Mouse (Mus musculus) heart, embryonic 10.5 days (tissue): ENCODE measurements around the gene Ppp1r2. TPM values are rescaled to one million over a fixed set of nuclear protein-coding genes. Genes with fewer than 3 reads are reported as not detected.

Source experiments
- DNase-seq: peaks from one replicate; pipeline ENCODE4 v3.0.0-alpha.2; 2017; ENCODE audit warnings: low spot score
- H3K27ac ChIP-seq: fragments of 300-500 bp; sonication (generic); 2 replicates; pipeline ENCODE4 v1.5.1; 2016; ENCODE audit warnings: mild to moderate bottlenecking
- H3K27me3 ChIP-seq: fragments of 300-500 bp; sonication (generic); 2 replicates; pipeline ENCODE4 v1.6.1; 2016; ENCODE audit warnings: mild to moderate bottlenecking; ENCODE audit not compliant: poor library complexity, insufficient read depth, severe bottlenecking
- H3K36me3 ChIP-seq: fragments of 300-500 bp; sonication (generic); 2 replicates; pipeline ENCODE4 v1.6.1; 2016; ENCODE audit warnings: mild to moderate bottlenecking, moderate library complexity
- H3K4me1 ChIP-seq: fragments of 300-500 bp; sonication (generic); 2 replicates; pipeline ENCODE4 v1.6.1; 2016; ENCODE audit warnings: mild to moderate bottlenecking
- H3K4me3 ChIP-seq: fragments of 300-500 bp; sonication (generic); 2 replicates; pipeline ENCODE4 v1.5.1; 2016; ENCODE audit warnings: mild to moderate bottlenecking, moderate library complexity
- H3K9me3 ChIP-seq: fragments of 300-500 bp; sonication (generic); 2 replicates; pipeline ENCODE4 v1.6.1; 2016; ENCODE audit warnings: mild to moderate bottlenecking, moderate library complexity
- WGBS: fragments of 180-500 bp; shearing (Covaris S2); methylation state at CpG from one replicate; pipeline ENCODE4 v1.1.7; 2016; 5-methylcytosine and 5-hydroxymethylcytosine counted together
- polyA plus RNA-seq: library from polyadenylated mRNA; unstranded; fragments of >200 nt; fragmentation: Nextera tagmentation; extraction: Ambion mirVana; gene quantifications from 2 replicates; pipeline ENCODE4 v1.2.1, GENCODE M21; 2016

The Ppp1r2 gene
- polyA plus RNA-seq, 1 experiment from 2014 or later: 85.0 TPM

DNA sequence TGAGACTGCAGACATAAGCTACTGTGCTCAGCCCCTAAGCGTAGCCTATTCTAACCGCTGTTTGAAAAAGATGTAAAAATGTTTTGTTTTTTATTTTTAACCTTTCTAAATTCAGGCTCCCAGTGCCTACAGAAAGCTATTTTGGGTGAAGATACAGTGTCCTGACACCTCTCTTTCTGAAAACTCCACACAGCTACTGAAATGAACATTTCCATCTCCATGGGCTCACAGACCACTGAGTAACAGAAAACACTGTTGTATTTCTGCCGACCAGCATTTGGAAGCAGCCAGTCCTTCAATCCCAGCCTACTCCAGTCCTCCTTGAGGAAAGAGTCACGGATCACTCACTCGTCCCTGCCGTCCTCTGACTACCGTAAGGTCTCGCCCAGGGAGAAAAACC, 34.5 kb downstream of the Ppp1r2 start:
- Histone ChIP-seq H3K27ac (no peak overlapping the region), H3K27me3 (no peaks in the 10 kb centered on the region), H3K9me3 (no peaks in the 10 kb centered on the region), H3K4me3 (no peak overlapping the region), H3K4me1 (peaks cover 10% of the 10 kb centered on the region), H3K36me3 (no peaks in the 10 kb centered on the region)
- WGBS: 87% methylated on average over 8 of the region's 8 CpGs
- no peak for DNase-seq

DNA sequence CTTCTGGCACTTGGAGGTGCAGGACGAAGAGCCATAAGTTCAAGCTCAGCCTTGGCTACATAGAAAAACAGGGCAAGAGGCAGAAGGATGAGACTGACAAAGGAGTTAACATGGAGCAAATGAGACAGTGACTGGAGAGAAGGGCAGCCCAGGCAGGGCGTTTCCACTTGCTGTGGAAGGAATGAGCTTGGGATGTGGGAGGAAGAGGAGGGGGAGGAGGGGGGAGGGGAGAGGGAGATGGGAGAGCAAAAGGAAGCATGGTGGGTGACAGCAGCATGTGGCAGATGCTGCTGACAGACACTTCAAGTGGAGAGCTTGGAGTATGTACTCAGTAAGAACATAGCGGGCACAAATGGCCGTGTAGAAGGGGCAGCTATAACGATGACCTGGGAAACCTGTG, 36.8 kb downstream of the Ppp1r2 start:
- WGBS: 55% methylated on average over 5 of the region's 5 CpGs
- DNase-seq: no peak
- Histone ChIP-seq H3K27ac (no peak overlapping the region), H3K9me3 (no peaks in the 10 kb centered on the region), H3K4me1 (peaks cover 29% of the 10 kb centered on the region), H3K4me3 (no peak overlapping the region), H3K27me3 (peaks cover 10% of the 10 kb centered on the region; the same call in 1 of the 2 replicates), H3K36me3 (no peaks in the 10 kb centered on the region)

DNA sequence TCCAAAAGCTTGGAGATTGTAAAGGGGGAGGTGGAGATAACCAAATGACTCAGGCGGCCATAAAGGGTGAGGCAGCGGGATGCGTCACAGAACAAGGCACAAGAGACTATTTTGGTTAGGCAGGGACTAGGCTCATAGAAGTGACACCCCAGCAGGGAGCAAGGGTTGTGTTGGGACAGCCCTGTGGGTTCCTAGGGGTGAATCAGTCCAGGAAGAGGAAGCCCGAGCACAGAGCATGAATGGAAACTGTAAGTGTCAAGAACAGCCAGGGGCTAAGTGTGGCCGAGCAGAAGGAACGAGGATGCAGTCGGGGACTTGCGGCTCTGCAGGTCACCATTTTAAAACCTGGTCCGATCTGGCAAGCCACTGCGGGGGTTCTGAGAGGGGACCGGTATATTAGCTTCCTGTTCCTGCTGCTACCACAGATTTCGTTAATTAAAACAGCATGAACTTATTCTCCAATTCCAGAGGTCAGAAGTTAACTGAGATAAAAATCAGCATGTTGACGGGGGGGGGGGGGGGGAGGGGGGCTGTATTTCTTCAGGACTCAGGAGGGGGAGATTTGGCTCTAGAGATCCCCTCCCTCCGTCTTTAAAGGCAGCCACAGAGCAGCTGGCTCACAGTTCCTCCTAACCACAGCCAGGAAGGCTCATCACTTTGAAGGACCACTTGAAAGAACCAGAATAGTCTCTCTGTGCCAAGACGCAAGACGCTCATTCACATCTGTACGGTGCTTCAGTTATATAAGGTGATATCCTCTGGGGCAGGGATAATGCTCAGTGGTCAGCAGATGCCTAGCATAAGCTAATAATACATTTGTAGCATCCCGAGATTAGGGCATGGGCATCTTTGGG, 39.4 kb downstream of the Ppp1r2 start:
- Histone ChIP-seq H3K4me3 (peak overlapping the region; percentile 42), H3K27ac (peak overlapping the region; percentile 9; the same call in 1 of the 2 replicates)
- WGBS: 16% methylated on average over 18 of the region's 18 CpGs

DNA sequence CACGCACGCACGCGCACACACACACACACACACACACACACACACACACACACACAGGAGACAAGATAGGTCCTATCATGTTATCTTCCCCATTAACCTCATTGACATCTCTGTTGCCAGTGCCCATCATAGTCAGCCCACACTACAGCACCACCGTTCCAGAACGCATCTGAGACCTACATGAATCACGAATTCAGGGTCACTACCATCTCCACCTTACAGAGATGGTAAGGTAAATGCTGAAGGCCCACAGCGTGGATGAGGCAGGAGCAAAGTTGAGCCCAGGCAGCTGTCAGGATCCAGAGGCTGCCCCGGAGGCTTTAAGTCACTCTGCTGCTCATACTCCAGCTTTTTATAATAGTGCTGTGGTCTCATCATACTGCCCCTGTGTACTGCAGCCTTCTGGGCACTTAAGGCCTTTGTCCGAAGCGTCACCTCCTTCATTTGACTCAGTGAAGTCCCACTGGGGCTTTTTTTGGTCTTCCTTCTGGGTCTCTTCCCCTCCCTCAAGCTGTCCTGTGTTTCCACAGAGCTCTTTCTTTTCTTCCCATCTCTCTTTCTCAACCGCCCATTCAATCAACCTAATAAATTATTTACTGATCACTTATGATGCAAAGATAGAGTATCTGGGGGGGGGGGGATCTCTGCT, 40.1 kb downstream of the Ppp1r2 start:
- H3K27ac ChIP-seq: no peak overlapping the region

More for the DNA sequence above, 39.4 kb downstream of the Ppp1r2 start:
- H3K36me3 ChIP-seq: no peaks in the 10 kb centered on the region
- peaks cover 14% of the 10 kb centered on the region; the same call in 1 of the 2 replicates for H3K27me3 ChIP-seq
- H3K9me3 ChIP-seq: no peaks in the 10 kb centered on the region
- peaks cover 36% of the 10 kb centered on the region for H3K4me1 ChIP-seq
- DNase-seq: peak; percentile 68

DNA sequence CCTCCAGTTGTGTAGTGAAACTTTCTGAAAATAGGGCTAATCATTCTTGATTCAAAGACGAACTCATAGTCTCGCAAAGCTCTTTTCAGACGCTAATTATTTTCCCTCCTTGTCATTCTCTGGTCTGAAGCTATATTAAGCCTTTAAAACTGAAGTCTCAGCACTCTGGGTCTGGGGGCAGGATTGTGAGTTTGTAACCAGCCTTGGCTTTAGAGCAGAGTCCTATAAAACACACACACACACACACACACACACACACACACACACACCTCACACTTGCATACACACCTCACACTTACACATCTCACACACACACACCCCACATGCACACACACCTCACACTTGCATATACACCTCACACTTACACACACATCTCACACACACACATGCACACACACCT, 40.7 kb downstream of the Ppp1r2 start:
- peak; percentile 57 for DNase-seq
- Histone ChIP-seq H3K27me3 (peaks cover 14% of the 10 kb centered on the region; the same call in 1 of the 2 replicates), H3K36me3 (no peaks in the 10 kb centered on the region; the same call in 1 of the 2 replicates), H3K4me3 (no peak overlapping the region), H3K27ac (no peak overlapping the region), H3K4me1 (peaks cover 36% of the 10 kb centered on the region), H3K9me3 (no peaks in the 10 kb centered on the region)
- WGBS: 62% methylated on average over 3 of the region's 3 CpGs

More for the DNA sequence above, 40.1 kb downstream of the Ppp1r2 start:
- no peaks in the 10 kb centered on the region for H3K9me3 ChIP-seq
- H3K36me3 ChIP-seq: no peaks in the 10 kb centered on the region
- 69% methylated on average over 12 of the region's 12 CpGs for WGBS
- H3K27me3 ChIP-seq: peaks cover 14% of the 10 kb centered on the region; the same call in 1 of the 2 replicates
- H3K4me1 ChIP-seq: peaks cover 36% of the 10 kb centered on the region
- no peak overlapping the region for H3K4me3 ChIP-seq
- peak; percentile 43 for DNase-seq

DNA sequence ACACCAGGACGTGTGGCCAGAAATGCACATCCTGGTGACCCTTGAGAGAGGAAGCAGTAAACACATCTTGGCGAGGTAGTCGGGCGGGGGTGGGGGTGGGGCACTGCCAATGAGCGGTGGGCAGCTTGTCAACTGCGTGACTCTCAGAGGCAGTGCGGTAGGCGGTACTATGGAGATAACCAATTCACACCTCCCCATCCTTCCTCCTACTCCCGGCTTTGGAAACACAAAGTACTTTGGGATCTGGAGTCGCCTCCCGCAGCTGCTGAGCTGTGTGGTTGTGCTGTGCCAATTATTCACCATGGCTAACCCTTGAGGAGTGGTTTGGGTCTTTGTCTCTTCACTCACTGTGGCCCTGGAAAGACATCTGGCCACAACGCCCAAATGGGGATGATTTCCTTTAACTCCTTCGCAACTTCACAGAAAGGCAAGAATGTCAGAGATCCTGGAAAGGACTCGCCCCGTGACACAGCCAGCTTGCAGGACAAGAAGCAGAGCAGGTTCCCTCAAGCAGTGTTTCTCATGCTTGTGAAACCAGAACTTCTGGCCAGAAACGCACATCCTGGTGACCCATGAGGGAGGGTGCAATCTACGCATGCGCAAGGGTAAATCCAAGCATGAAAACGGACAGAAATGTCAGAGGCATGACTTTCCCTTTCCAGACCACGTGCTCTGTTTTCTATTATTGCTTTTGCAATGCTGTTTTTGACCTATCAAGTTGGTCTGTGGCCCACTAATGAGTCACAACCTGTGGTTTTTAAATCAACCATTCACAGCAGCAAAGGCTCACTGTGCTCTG, 41.3 kb downstream of the Ppp1r2 start:
- Histone ChIP-seq H3K4me3 (peak overlapping the region; percentile 45), H3K27me3 (peaks cover 14% of the 10 kb centered on the region; the same call in 1 of the 2 replicates), H3K9me3 (no peaks in the 10 kb centered on the region), H3K36me3 (no peaks in the 10 kb centered on the region; the same call in 1 of the 2 replicates), H3K4me1 (peaks cover 36% of the 10 kb centered on the region), H3K27ac (peak overlapping the region; percentile 11; the same call in 1 of the 2 replicates)
- peak; percentile 76 for DNase-seq
- WGBS: 13% methylated on average over 20 of the region's 20 CpGs

DNA sequence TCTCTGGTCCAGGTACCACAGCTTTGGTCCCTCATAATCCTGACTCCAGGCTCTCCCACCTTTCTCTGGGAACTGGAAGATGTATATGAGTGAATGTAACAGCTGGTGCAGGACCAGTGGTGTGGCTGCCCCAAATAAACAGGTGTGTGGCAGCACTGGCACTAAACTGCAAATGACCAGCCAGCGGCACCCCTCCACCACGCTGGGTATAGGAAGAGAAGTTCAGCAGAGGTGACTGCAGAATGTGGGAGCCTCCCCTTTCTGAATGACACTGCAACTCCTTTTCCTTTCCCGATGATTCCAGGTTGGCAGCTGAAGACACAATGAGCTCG, 41.9 kb downstream of the Ppp1r2 start:
- WGBS: 21% methylated on average over 4 of the region's 4 CpGs
- DNase-seq: no peak
- peak overlapping the region; percentile 45 for H3K4me3 ChIP-seq
- peaks cover 14% of the 10 kb centered on the region; the same call in 1 of the 2 replicates for H3K27me3 ChIP-seq
- H3K4me1 ChIP-seq: peaks cover 33% of the 10 kb centered on the region
- peak overlapping the region; percentile 11; the same call in 1 of the 2 replicates for H3K27ac ChIP-seq
- H3K36me3 ChIP-seq: no peaks in the 10 kb centered on the region; the same call in 1 of the 2 replicates
- no peaks in the 10 kb centered on the region for H3K9me3 ChIP-seq

DNA sequence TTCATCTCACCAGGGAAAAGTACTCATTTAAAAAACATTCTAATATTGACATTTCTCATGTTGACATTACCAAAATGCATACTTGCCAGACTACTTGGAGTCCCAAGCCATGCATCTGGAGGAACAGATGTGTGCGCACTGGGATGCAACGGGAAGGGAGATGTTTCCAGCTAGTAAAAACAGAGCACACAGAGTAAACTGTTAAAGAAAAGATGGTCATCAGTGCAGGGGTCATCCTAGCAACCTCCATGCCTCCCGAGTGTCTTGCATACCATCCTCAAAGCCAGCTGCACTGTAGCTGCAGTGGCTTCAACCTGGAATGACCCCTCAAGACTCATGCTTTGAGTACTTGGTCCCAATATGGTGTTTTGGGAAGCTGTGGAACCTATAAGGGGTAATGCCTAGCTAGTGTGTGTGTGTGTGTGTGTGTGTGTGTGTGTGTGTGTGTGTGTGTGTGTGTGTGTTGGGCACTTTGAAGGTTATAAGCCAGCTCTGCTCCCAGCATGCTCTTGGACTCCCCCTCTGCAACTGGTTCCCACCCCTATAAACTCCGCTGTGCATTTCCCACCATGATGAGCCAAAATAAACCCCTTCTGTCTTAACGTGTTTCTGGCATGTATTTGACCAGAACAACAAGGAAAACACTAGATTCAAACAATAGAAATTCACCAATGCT, 42.4 kb downstream of the Ppp1r2 start:
- H3K9me3 ChIP-seq: no peaks in the 10 kb centered on the region
- 70% methylated on average over 5 of the region's 5 CpGs for WGBS
- no peak overlapping the region for H3K4me3 ChIP-seq
- H3K27me3 ChIP-seq: peaks cover 14% of the 10 kb centered on the region; the same call in 1 of the 2 replicates
- H3K27ac ChIP-seq: no peak overlapping the region
- H3K36me3 ChIP-seq: no peaks in the 10 kb centered on the region; the same call in 1 of the 2 replicates
- DNase-seq: peak; percentile 31
- peaks cover 31% of the 10 kb centered on the region for H3K4me1 ChIP-seq

DNA sequence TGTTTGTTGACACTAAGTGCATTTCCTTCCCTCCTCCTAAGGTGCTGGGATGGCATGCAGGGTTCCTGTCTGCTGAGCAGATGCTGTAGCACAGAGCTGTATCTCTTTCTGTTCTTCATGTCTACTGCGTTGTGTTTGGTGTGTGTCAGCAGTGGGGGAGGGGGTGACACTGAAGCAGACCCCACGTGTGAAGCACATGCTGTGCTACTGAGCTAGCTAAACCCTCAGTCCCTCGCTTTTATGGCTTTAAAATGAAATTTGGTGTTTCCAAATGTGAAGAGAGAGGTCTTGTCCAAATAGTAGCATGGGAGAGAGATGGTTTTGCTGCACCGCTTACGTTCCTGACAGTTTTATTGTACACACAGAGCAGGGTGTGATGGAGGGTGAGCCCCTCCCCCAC, 43.5 kb downstream of the Ppp1r2 start:
- H3K4me1 ChIP-seq: peaks cover 31% of the 10 kb centered on the region
- no peak overlapping the region for H3K27ac ChIP-seq
- peak; percentile 70 for DNase-seq
- 85% methylated on average over 5 of the region's 5 CpGs for WGBS
- no peak overlapping the region for H3K4me3 ChIP-seq
- no peaks in the 10 kb centered on the region for H3K9me3 ChIP-seq
- H3K36me3 ChIP-seq: no peaks in the 10 kb centered on the region; the same call in 1 of the 2 replicates
- peaks cover 14% of the 10 kb centered on the region; the same call in 1 of the 2 replicates for H3K27me3 ChIP-seq

DNA sequence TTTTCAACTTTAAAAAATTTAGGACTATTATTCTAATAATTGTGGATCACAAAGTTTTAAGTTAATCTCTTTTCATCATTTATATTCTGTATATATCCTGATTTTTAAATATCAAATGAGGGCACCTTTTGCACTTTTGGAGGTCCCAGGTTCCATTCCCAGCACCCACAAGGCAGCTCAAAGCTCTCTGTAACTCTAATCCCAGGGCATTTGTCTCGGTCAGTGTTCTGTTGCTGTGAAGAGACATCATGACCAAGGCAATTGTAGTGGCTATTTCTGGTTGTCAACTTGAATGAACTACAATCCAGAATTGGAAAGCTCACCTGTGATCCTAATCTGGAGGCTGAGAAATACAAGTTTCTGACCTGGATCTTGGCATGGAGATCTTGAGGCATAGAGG, 47.3 kb downstream of the Ppp1r2 start:
- Histone ChIP-seq H3K27me3 (no peaks in the 10 kb centered on the region), H3K9me3 (no peaks in the 10 kb centered on the region)
- 75% methylated on average over 1 of the region's 1 CpGs for WGBS

DNA sequence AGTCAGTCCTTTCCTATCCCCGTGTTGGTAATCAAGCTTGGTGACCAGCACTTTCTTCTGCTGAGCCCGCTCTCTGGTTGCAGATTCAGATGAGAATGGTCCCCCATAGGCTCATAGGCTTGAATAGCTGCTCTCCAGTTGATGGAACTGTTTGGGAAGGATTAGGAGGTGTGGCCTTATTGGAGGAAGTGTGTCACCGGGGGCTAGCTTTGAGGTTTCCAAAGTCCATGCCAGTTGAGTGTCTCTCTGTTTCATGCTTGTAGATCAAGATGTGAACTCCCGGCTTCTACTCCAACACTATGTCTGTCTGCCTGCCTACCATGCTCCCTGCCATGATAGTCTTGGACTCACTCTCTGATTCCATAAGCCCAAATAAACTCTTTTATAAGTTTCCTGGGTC, 59.8 kb downstream of the Ppp1r2 start:
- Histone ChIP-seq H3K9me3 (peaks cover 6% of the 10 kb centered on the region; the same call in 1 of the 2 replicates), H3K4me1 (0 out of 2 replicates have a peak, but pooled peaks cover 2% of the 10 kb centered on the region), H3K4me3 (no peak overlapping the region), H3K36me3 (no peaks in the 10 kb centered on the region), H3K27ac (no peak overlapping the region), H3K27me3 (no peaks in the 10 kb centered on the region)
- DNase-seq: no peak
- WGBS: 89% methylated on average over 4 of the region's 4 CpGs

More for the DNA sequence above, 47.3 kb downstream of the Ppp1r2 start:
- Histone ChIP-seq H3K36me3 (no peaks in the 10 kb centered on the region; the same call in 1 of the 2 replicates), H3K4me1 (peaks cover 1% of the 10 kb centered on the region; the same call in 1 of the 2 replicates), H3K4me3 (no peak overlapping the region), H3K27ac (no peak overlapping the region)
- no peak for DNase-seq

DNA sequence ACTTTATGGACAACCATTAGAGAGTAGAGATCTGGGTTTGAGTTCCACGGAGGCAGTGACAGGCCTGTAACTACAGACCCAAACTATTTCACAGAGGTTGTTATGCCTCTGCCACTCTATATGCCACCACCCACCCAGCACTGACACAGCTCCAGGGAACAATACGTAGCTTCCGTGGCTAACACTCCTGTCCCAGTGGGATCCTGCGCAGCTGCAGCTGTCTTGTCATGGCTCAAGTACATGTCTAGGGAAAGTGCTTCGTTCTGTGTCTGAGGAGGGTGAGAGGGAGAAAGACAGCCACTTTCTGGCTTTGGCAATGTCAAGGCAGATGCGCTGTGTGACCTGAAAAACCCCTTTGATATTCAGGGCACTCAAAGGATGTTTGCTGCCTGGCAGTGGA, 61.6 kb downstream of the Ppp1r2 start:
- DNase-seq: no peak
- Histone ChIP-seq H3K27me3 (no peaks in the 10 kb centered on the region), H3K27ac (no peak overlapping the region), H3K36me3 (no peaks in the 10 kb centered on the region), H3K4me1 (peaks cover 17% of the 10 kb centered on the region; the same call in 1 of the 2 replicates), H3K9me3 (peaks cover 6% of the 10 kb centered on the region; the same call in 1 of the 2 replicates), H3K4me3 (no peak overlapping the region)
- WGBS: 83% methylated on average over 6 of the region's 6 CpGs
